Mouse (Mus musculus) testis, adult 2 months (tissue): ENCODE data around the gene Gm4131.

Source experiments
- CTCF ChIP-seq: fragments of 200-500 bp; IDR thresholded peaks from 2 replicates; pipeline ENCODE4 v1.5.1; 2012; ENCODE audit warnings: low read depth, mild to moderate bottlenecking, inconsistent platforms, low read length, moderate library complexity; ENCODE audit not compliant: control insufficient read depth, insufficient read depth, insufficient replicate concordance
- POLR2A ChIP-seq: fragments of 200-500 bp; IDR thresholded peaks from 2 replicates; pipeline ENCODE4 v1.6.1; 2012; ENCODE audit warnings: low read depth, mild to moderate bottlenecking, inconsistent platforms, low read length, moderate library complexity; ENCODE audit not compliant: control insufficient read depth

GRCm38 (mm10) chr14:62496501-62496900 lies 70.2 kb downstream of the Gm4131 start:
- TF ChIP-seq CTCF (no peak), POLR2A (no peak)
